Mouse (Mus musculus): ENCODE data around the gene Itpk1.

Gene Itpk1

GRCm38 (mm10) chr12:102714116-102714515 is 9.4 kb upstream of the Itpk1 start:
- no peak for DNase-seq (ENCODE audit: low read depth, low spot score)

- DNase-seq (ENCODE audit: low read depth, low spot score): no peak
Observed at GRCm38 (mm10) chr12:102713153-102713865, 8.6 kb upstream of the Itpk1 start.

- DNase-seq (ENCODE audit: low read depth, low spot score): no peak
Observed at GRCm38 (mm10) chr12:102710851-102711375, 6.2 kb upstream of the Itpk1 start.

- no peak for DNase-seq (ENCODE audit: low read depth, low spot score)
Observed at GRCm38 (mm10) chr12:102709896-102710295, 5.2 kb upstream of the Itpk1 start.

GRCm38 (mm10) chr12:102708220-102708619 is 3.5 kb upstream of the Itpk1 start:
- DNase-seq (ENCODE audit: low read depth, low spot score): no peak

GRCm38 (mm10) chr12:102706833-102707463 is 2.2 kb upstream of the Itpk1 start:
- no peak for DNase-seq (ENCODE audit: low read depth, low spot score)

GRCm38 (mm10) chr12:102705906-102706640 is 1.3 kb upstream of the Itpk1 start:
- no peak for DNase-seq (ENCODE audit: low read depth, low spot score)

- DNase-seq (ENCODE audit: low read depth, low spot score): peak; percentile 81
Observed at GRCm38 (mm10) chr12:102705216-102705871, 614 bp upstream of the Itpk1 start.

GRCm38 (mm10) chr12:102703921-102704408 is 765 bp downstream of the Itpk1 start:
- DNase-seq (ENCODE audit: low read depth, low spot score): no peak

GRCm38 (mm10) chr12:102703441-102703840 is 1.3 kb downstream of the Itpk1 start:
- no peak for DNase-seq (ENCODE audit: low read depth, low spot score)

- no peak for DNase-seq (ENCODE audit: low read depth, low spot score)
Observed at GRCm38 (mm10) chr12:102703111-102703412, 1.7 kb downstream of the Itpk1 start.

- peak; percentile 89 for DNase-seq (ENCODE audit: low read depth, low spot score)
Observed at GRCm38 (mm10) chr12:102702356-102703110, 2.2 kb downstream of the Itpk1 start.

- DNase-seq (ENCODE audit: low read depth, low spot score): no peak
Observed at GRCm38 (mm10) chr12:102701691-102702207, 3.0 kb downstream of the Itpk1 start.

- no peak for DNase-seq (ENCODE audit: low read depth, low spot score)
Observed at GRCm38 (mm10) chr12:102700453-102700852, 4.3 kb downstream of the Itpk1 start.

GRCm38 (mm10) chr12:102699156-102699555 is 5.6 kb downstream of the Itpk1 start:
- DNase-seq (ENCODE audit: low read depth, low spot score): no peak

- DNase-seq (ENCODE audit: low read depth, low spot score): peak; percentile 52
Observed at GRCm38 (mm10) chr12:102698089-102698684, 6.5 kb downstream of the Itpk1 start.

GRCm38 (mm10) chr12:102697381-102697780 is 7.3 kb downstream of the Itpk1 start:
- DNase-seq (ENCODE audit: low read depth, low spot score): no peak

GRCm38 (mm10) chr12:102696635-102697354 is 7.9 kb downstream of the Itpk1 start:
- no peak for DNase-seq (ENCODE audit: low read depth, low spot score)

- no peak for DNase-seq (ENCODE audit: low read depth, low spot score)
Observed at GRCm38 (mm10) chr12:102695369-102696239, 9.1 kb downstream of the Itpk1 start.

Data from mesoderm, embryonic 11.5 days (tissue).